32 mouse cellular contexts compared by ENCODE assay signal in genomic region chr6:86665076-86665475, GRCm38 (mm10). TPM values are rescaled to one million over a fixed set of nuclear protein-coding genes. Genes with fewer than 3 reads are reported as not detected.
DNase-seq lines count a peak whose midpoint lies in the region; ATAC-seq and TF ChIP-seq lines count a peak whose summit lies in the region.
"Had no signal": no experiment of that assay in that cellular context is flagged by ENCODE, and none has a peak within 500 bp of the region (broad histone marks: within the 10 kb centered on the region; RNA-seq: fewer than 3 reads in every experiment).

No protein-coding gene starts in this region.

- WGBS in liver, adult 2 months = 62% methylated on average over 5 of the region's 5 CpGs
- 76% methylated on average over 5 of the region's 5 CpGs for WGBS in liver, embryonic 15.5 days (ENCODE audit: insufficient replicate concordance)
- WGBS in limb, embryonic 10.5 days = 77% methylated on average over 5 of the region's 5 CpGs

- H3K4me2 ChIP-seq in liver, embryonic 15.5 days = peak overlapping the region; percentile 71
- H3K4me2 ChIP-seq: embryonic facial prominence, embryonic 13.5 days; forebrain, embryonic 12.5 days; neural tube, embryonic 15.5 days; stomach, embryonic 15.5 days had no signal

- no peak overlapping the region for H3K27ac ChIP-seq in liver, adult 2 months (replicated peaks; ENCODE audit: insufficient read depth, low read depth, low read length)
- peak overlapping the region; percentile 99 for H3K27ac ChIP-seq in MEL (ENCODE audit: control insufficient read depth, low read depth, low read length)
- peak overlapping the region; percentile 91 for H3K27ac ChIP-seq in liver, embryonic 15.5 days (replicated peaks)
- no peak overlapping the region for H3K27ac ChIP-seq in limb, embryonic 10.5 days
- H3K27ac ChIP-seq: embryonic facial prominence, embryonic 13.5 days; forebrain, embryonic 12.5 days; hindbrain, postnatal 0 days; kidney, postnatal 0 days; midbrain, embryonic 10.5 days; neural tube, embryonic 15.5 days; stomach, embryonic 15.5 days had no signal

- peaks cover 4% of the 10 kb centered on the region; the same call in 1 of the 2 replicates for H3K79me2 ChIP-seq in liver, adult 2 months (ENCODE audit: control insufficient read depth, insufficient read depth, low read length)
- peaks cover 3% of the 10 kb centered on the region for H3K79me2 ChIP-seq in MEL (ENCODE audit: control insufficient read depth, insufficient read depth, low read length, poor library complexity)

- peak overlapping the region; percentile 70 for H3K4me3 ChIP-seq in erythroblast, embryonic 14.5 days (replicated peaks)
- H3K4me3 ChIP-seq in liver, adult 2 months (ENCODE audit: insufficient read depth, low read depth, low read length) = no peak overlapping the region
- H3K4me3 ChIP-seq in MEL (ENCODE audit: control insufficient read depth in 1 of 2, insufficient read depth in 1 of 2, low read depth in 2 of 2, low read length in 2 of 2) = peak overlapping the region; percentile 35 to 51; a peak in 3 of 4 replicates
- H3K4me3 ChIP-seq in liver, embryonic 15.5 days (replicated peaks) = peak overlapping the region; percentile 87
- H3K4me3 ChIP-seq in limb, embryonic 10.5 days = no peak overlapping the region
- H3K4me3 ChIP-seq: embryonic facial prominence, embryonic 13.5 days; forebrain, embryonic 12.5 days; midbrain, embryonic 10.5 days; neural tube, embryonic 15.5 days; stomach, embryonic 15.5 days had no signal

- TF ChIP-seq CTCF in liver, adult 2 months (IDR thresholded peaks at IDR 0.05; ENCODE audit: low read depth, low read length) = no peak
- no peak for TF ChIP-seq CTCF in MEL (IDR thresholded peaks at IDR 0.05 in 2 of 3, conservative IDR thresholded peaks at IDR 0.05 in 1 of 3; ENCODE audit: control insufficient read depth in 1 of 3, insufficient read depth in 1 of 3, low read depth in 2 of 3, low read length in 3 of 3, poor library complexity in 1 of 3, severe bottlenecking in 1 of 3)

- no peak for TF ChIP-seq POLR2A in liver, adult 2 months (IDR thresholded peaks at IDR 0.05; ENCODE audit: extremely low read depth, insufficient read depth, low read length)
- TF ChIP-seq POLR2A in MEL (IDR thresholded peaks at IDR 0.05; ENCODE audit: control insufficient read depth in 1 of 2, insufficient read depth in 1 of 2, low read depth in 1 of 2, low read length in 2 of 2, poor library complexity in 1 of 2) = no peak

- no peak overlapping the region for H3K9ac ChIP-seq in liver, adult 2 months (ENCODE audit: low read depth, low read length)
- H3K9ac ChIP-seq in MEL (ENCODE audit: control insufficient read depth, low read depth, low read length, poor library complexity, severe bottlenecking) = peak overlapping the region; percentile 84
- peak overlapping the region; percentile 90; the same call in 1 of the 2 replicates for H3K9ac ChIP-seq in liver, embryonic 15.5 days
- H3K9ac ChIP-seq: embryonic facial prominence, embryonic 13.5 days; forebrain, embryonic 12.5 days; neural tube, embryonic 15.5 days; stomach, embryonic 15.5 days had no signal

- H3K4me1 ChIP-seq in erythroblast, embryonic 14.5 days (ENCODE audit: control insufficient read depth) = peaks cover 82% of the 10 kb centered on the region
- H3K4me1 ChIP-seq in liver, adult 2 months (ENCODE audit: control insufficient read depth, insufficient read depth, low read length) = peaks cover 12% of the 10 kb centered on the region
- H3K4me1 ChIP-seq in MEL (ENCODE audit: control insufficient read depth in 1 of 2, insufficient read depth in 2 of 2, low read length in 2 of 2) = peaks cover 10 to 27% of the 10 kb centered on the region in 2 experiments
- peaks cover 81% of the 10 kb centered on the region for H3K4me1 ChIP-seq in liver, embryonic 15.5 days (replicated peaks)
- peaks cover 30% of the 10 kb centered on the region for H3K4me1 ChIP-seq in limb, embryonic 10.5 days

- ATAC-seq in erythroblast, adult 5-6 weeks (replicated peaks; ENCODE audit: low FRiP score, poor library complexity, severe bottlenecking) = no peak
- no peak for ATAC-seq in liver, embryonic 15.5 days (ENCODE audit: insufficient read depth)
- ATAC-seq: hindbrain, postnatal 0 days; lung, postnatal 0 days; Patski had no signal

- TF ChIP-seq EP300 in MEL (IDR thresholded peaks at IDR 0.05; ENCODE audit: low read depth in 1 of 2, low read length in 2 of 2) = no peak

- DNase-seq in liver, adult 2 months (ENCODE audit: extremely low read depth, low read depth, low spot score) = peak; percentile 73
- DNase-seq in liver (no peak), MEL (ENCODE audit: low read depth, low spot score) (peak; percentile 66), MN1 (ENCODE audit: low spot score) (no peak)
- DNase-seq in limb, embryonic 10.5 days (ENCODE audit: low spot score) = no peak
- DNase-seq: adrenal gland, postnatal 10 days; cerebellum, adult 11 months; cerebellum, adult 9-10 months; cerebellum, postnatal 36 days; gastrocnemius, postnatal 10 days; layer of hippocampus, adult 9-11 months; lung, adult 18-20 months; lung, postnatal 4 days; retina, postnatal 1 day; right cerebral cortex, postnatal 14 days; thymus, postnatal 14 days had no signal

- TF ChIP-seq RAD21 in MEL (IDR thresholded peaks at IDR 0.05; ENCODE audit: low read depth, low read length) = no peak

- H3K36me3 ChIP-seq in erythroblast, embryonic 14.5 days (ENCODE audit: control insufficient read depth) = peaks cover 85% of the 10 kb centered on the region
- peaks cover 8% of the 10 kb centered on the region; the same call in 1 of the 2 replicates for H3K36me3 ChIP-seq in liver, adult 2 months (ENCODE audit: control insufficient read depth, insufficient read depth, low read length)
- H3K36me3 ChIP-seq in MEL (ENCODE audit: control insufficient read depth in 1 of 2, insufficient read depth in 2 of 2, low read length in 2 of 2) = peaks cover 0 to 19% of the 10 kb centered on the region in 2 experiments; a peak in 2 of 4 replicates
- H3K36me3 ChIP-seq in liver, embryonic 15.5 days (replicated peaks) = peaks cover 78% of the 10 kb centered on the region
- H3K36me3 ChIP-seq in limb, embryonic 10.5 days = peaks cover 24% of the 10 kb centered on the region

- no peaks in the 10 kb centered on the region for H3K9me3 ChIP-seq in erythroblast, embryonic 14.5 days (ENCODE audit: control insufficient read depth, low read length)
- H3K9me3 ChIP-seq in MEL (replicated peaks; ENCODE audit: insufficient read depth, low read length) = no peaks in the 10 kb centered on the region
- no peaks in the 10 kb centered on the region for H3K9me3 ChIP-seq in liver, embryonic 15.5 days (replicated peaks)
- H3K9me3 ChIP-seq in limb, embryonic 10.5 days (replicated peaks) = no peaks in the 10 kb centered on the region
- H3K9me3 ChIP-seq: embryonic facial prominence, embryonic 13.5 days; forebrain, embryonic 12.5 days; midbrain, embryonic 10.5 days; neural tube, embryonic 15.5 days; stomach, embryonic 15.5 days had no signal

- no peaks in the 10 kb centered on the region for H3K27me3 ChIP-seq in erythroblast, embryonic 14.5 days (ENCODE audit: control insufficient read depth)
- no peaks in the 10 kb centered on the region for H3K27me3 ChIP-seq in liver, adult 2 months (ENCODE audit: control insufficient read depth, insufficient read depth, low read length)
- no peaks in the 10 kb centered on the region for H3K27me3 ChIP-seq in MEL (ENCODE audit: control insufficient read depth in 1 of 2, insufficient read depth in 2 of 2, low read length in 2 of 2)
- H3K27me3 ChIP-seq in liver, embryonic 15.5 days = no peaks in the 10 kb centered on the region
- no peaks in the 10 kb centered on the region for H3K27me3 ChIP-seq in limb, embryonic 10.5 days (ENCODE audit: low read depth, poor library complexity, severe bottlenecking)
- H3K27me3 ChIP-seq: embryonic facial prominence, embryonic 13.5 days; forebrain, embryonic 12.5 days; neural tube, embryonic 15.5 days; Patski; stomach, embryonic 15.5 days had no signal

TF ChIP-seq in MEL, 35 proteins besides CTCF, POLR2A, EP300 and RAD21 (continues in another document):
- peak; percentile 17; the same call in 1 of the 2 replicates for TF ChIP-seq CHD1 (IDR thresholded peaks at IDR 0.05; ENCODE audit: low read depth, low read length)

RNA-seq across cellular contexts. Expression of gene Mxd1, which starts 3.9 kb away (rescaled TPM):
- 11.9 and 12.6 TPM in 2 replicates for polyA plus RNA-seq in erythroblast, embryonic 14.5 days (2012)
- total RNA-seq in erythroblast, adult 5-6 weeks (2015; ENCODE audit: low replicate concordance) = 323 and 336 TPM in 2 replicates
- 573 and 620 TPM in 2 replicates for total RNA-seq in erythroblast, adult 5-6 weeks (2017; ENCODE audit: low replicate concordance)
- 2.0 and 2.6 TPM in 2 replicates for total RNA-seq in liver, adult 2 months (2014; rRNA removed)
- 2.7 and 2.8 TPM in 2 replicates for polyA plus RNA-seq in liver, adult 2 months (2012; rRNA removed)
- total RNA-seq in MEL (2012; rRNA removed) = 3.1 and 3.2 TPM in 2 replicates
- 1 to 10 TPM in 1 of 2 experiments, not detected in 1; 3.6 TPM for polyA plus RNA-seq in MEL (2012; ENCODE audit: insufficient read depth in 1 of 2, insufficient read length in 2 of 2, low read depth in 1 of 2, low replicate concordance in 2 of 2, missing spikeins in 1 of 2)
- 48.8 and 58.0 TPM in 2 replicates for polyA plus RNA-seq in liver, embryonic 15.5 days (2015; fragmentation: Nextera tagmentation; extraction: Ambion mirVana)
- 8.6 and 13.5 TPM in 2 replicates for polyA plus RNA-seq in limb, embryonic 10.5 days (2016; fragmentation: Nextera tagmentation; extraction: Ambion mirVana)

RNA-seq across cellular contexts. Expression of gene Snrnp27, which starts 19.2 kb away (rescaled TPM):
- 27.7 and 41.0 TPM in 2 replicates for polyA plus RNA-seq in erythroblast, embryonic 14.5 days (2012)
- total RNA-seq in erythroblast, adult 5-6 weeks (2015; ENCODE audit: low replicate concordance) = 22.4 and 32.1 TPM in 2 replicates
- total RNA-seq in erythroblast, adult 5-6 weeks (2017; ENCODE audit: low replicate concordance) = 65.8 and 91.9 TPM in 2 replicates
- total RNA-seq in liver, adult 2 months (2014; rRNA removed) = 14.3 and 18.7 TPM in 2 replicates
- polyA plus RNA-seq in liver, adult 2 months (2012; rRNA removed) = 6.6 and 8.6 TPM in 2 replicates
- total RNA-seq in MEL (2012; rRNA removed) = 74.8 and 79.3 TPM in 2 replicates
- 100 to 1,000 TPM; 106 to 225 TPM for polyA plus RNA-seq in MEL (2012; ENCODE audit: insufficient read depth in 1 of 2, insufficient read length in 2 of 2, low read depth in 1 of 2, low replicate concordance in 2 of 2, missing spikeins in 1 of 2)
- polyA plus RNA-seq in liver, embryonic 15.5 days (2015; fragmentation: Nextera tagmentation; extraction: Ambion mirVana) = 37.5 and 47.5 TPM in 2 replicates
- 129 and 133 TPM in 2 replicates for polyA plus RNA-seq in limb, embryonic 10.5 days (2016; fragmentation: Nextera tagmentation; extraction: Ambion mirVana)

RNA-seq across cellular contexts. Expression of gene Asprv1, which starts 37.1 kb away (rescaled TPM):
- polyA plus RNA-seq in erythroblast, embryonic 14.5 days (2012) = 0.03 TPM in 1 of 2 replicates, not detected in the other
- total RNA-seq in erythroblast, adult 5-6 weeks (2015; ENCODE audit: low replicate concordance) = 6.1 and 10.2 TPM in 2 replicates
- 0.28 and 1.4 TPM in 2 replicates for total RNA-seq in erythroblast, adult 5-6 weeks (2017; ENCODE audit: low replicate concordance)
- not detected in 2 replicates for total RNA-seq in liver, adult 2 months (2014; rRNA removed)
- 0.07 and 0.10 TPM in 2 replicates for polyA plus RNA-seq in liver, adult 2 months (2012; rRNA removed)
- not detected in 2 replicates for total RNA-seq in MEL (2012; rRNA removed)
- not detected for polyA plus RNA-seq in MEL (2012; ENCODE audit: insufficient read depth in 1 of 2, insufficient read length in 2 of 2, low read depth in 1 of 2, low replicate concordance in 2 of 2, missing spikeins in 1 of 2)
- polyA plus RNA-seq in liver, embryonic 15.5 days (2015; fragmentation: Nextera tagmentation; extraction: Ambion mirVana) = 2.0 and 2.9 TPM in 2 replicates
- polyA plus RNA-seq in limb, embryonic 10.5 days (2016; fragmentation: Nextera tagmentation; extraction: Ambion mirVana) = 0.87 and 1.6 TPM in 2 replicates
- total RNA-seq: CH12.LX; heart, adult 8-10 months; monocyte, adult 5-6 weeks had no signal
- polyA plus RNA-seq: heart, embryonic 14.5 days; Patski had no signal

Comparison
In these comparisons a context has a peak if more than half of its experiments do, and no peak if none do; other contexts are left out.
1. H3K4me3 ChIP-seq: peak in erythroblast, embryonic 14.5 days (single experiment), MEL (2 of 2) and liver, embryonic 15.5 days (single experiment); none in liver, adult 2 months (single experiment) and limb, embryonic 10.5 days (single experiment).
2. DNase-seq: peak in liver, adult 2 months (single experiment) and MEL (single experiment); none in liver (single experiment), limb, embryonic 10.5 days (single experiment) and MN1 (single experiment).
3. H3K27ac ChIP-seq: peak in MEL (single experiment) and liver, embryonic 15.5 days (single experiment); none in liver, adult 2 months (single experiment) and limb, embryonic 10.5 days (single experiment).